Comparison of ENCODE assay signal across 31 mouse cellular contexts in the genomic region with DNA sequence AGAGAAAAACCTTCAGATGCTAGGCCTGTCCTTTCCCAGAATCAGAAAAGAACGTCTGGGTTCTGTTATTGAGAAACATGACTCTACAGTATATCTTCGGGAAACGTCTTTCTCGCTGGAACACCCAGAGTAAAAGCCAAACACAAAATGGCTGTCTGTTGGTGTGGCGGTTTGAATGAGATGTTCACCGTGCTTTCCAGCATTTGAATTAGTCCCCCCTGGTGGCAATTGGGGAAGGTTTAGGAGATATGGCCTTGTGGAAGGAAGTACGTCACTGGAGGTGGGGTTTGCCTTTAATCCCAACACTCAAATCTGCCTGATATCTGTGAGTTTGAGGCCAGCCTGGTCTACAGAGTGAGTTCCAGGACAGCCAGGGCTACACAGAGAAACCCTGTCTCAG. TPM values are rescaled to one million over a fixed set of nuclear protein-coding genes. Genes with fewer than 3 reads are reported as not detected.
"Had no signal": no experiment of that assay in that cellular context is flagged by ENCODE, and none has a peak within 500 bp of the region (broad histone marks: within the 10 kb centered on the region; RNA-seq: fewer than 3 reads in every experiment).

No protein-coding gene starts in this region.

- DNase-seq: heart, postnatal 10 days; heart, postnatal 14 days; heart, postnatal 36 days; heart, postnatal 4 days; kidney, adult 11 months; kidney, adult 18-20 months; kidney, adult 2 months; kidney, adult 8-10 months; kidney, adult 9 months; kidney, postnatal 10 days; kidney, postnatal 14 days; kidney, postnatal 25 days; kidney, postnatal 36 days; kidney, postnatal 4 days; layer of hippocampus, adult 9-11 months; layer of hippocampus, postnatal 36 days had no signal

- ATAC-seq: hindbrain, embryonic 16.5 days; hindbrain, postnatal 0 days; inflammation-experienced regulatory T-cells, adult 6 months; intestine, embryonic 15.5 days; intestine, embryonic 16.5 days; intestine, postnatal 0 days had no signal

RNA-seq across cellular contexts. Expression of a gene that starts 27.8 kb away (rescaled TPM):
- total RNA-seq: heart, postnatal 10 days; heart, postnatal 14 days; heart, postnatal 25 days; heart, postnatal 36 days; heart, postnatal 4 days; hematopoietic stem cell, adult 5-6 weeks; hindbrain, postnatal 0 days; layer of hippocampus, adult 18-20 months; layer of hippocampus, adult 2 months; layer of hippocampus, adult 8-10 months; layer of hippocampus, postnatal 10 days; layer of hippocampus, postnatal 14 days; layer of hippocampus, postnatal 25 days; layer of hippocampus, postnatal 36 days; left cerebral cortex, adult 18-20 months had no signal
